Mouse (Mus musculus) midbrain, embryonic 10.5 days (tissue): ENCODE measurements around the gene Gm47996. TPM values are rescaled to one million over a fixed set of nuclear protein-coding genes. Genes with fewer than 3 reads are reported as not detected.
"Not testable (repeated sequence)": the region's sequence is repeated elsewhere in the genome, so short reads cannot be mapped to it uniquely, and the experiment has no call there.

Experiments used
- DNase-seq: peaks from one replicate; pipeline ENCODE4 v3.0.0-alpha.2; 2017; ENCODE audit warnings: low spot score
- H3K27ac ChIP-seq: fragments of 300-500 bp; sonication (generic); replicated peaks from 2 replicates; pipeline ENCODE4 v1.5.1; 2016; ENCODE audit warnings: mild to moderate bottlenecking
- H3K27me3 ChIP-seq: fragments of 300-500 bp; sonication (generic); 2 replicates; pipeline ENCODE4 v1.6.1; 2016; ENCODE audit warnings: low read depth, mild to moderate bottlenecking; ENCODE audit not compliant: poor library complexity, severe bottlenecking
- H3K36me3 ChIP-seq: fragments of 300-500 bp; sonication (generic); 2 replicates; pipeline ENCODE4 v1.6.1; 2016; ENCODE audit warnings: mild to moderate bottlenecking, moderate library complexity
- H3K4me1 ChIP-seq: fragments of 300-500 bp; sonication (generic); 2 replicates; pipeline ENCODE4 v1.6.1; 2016
- H3K4me3 ChIP-seq: fragments of 300-500 bp; sonication (generic); 2 replicates; pipeline ENCODE4 v1.5.1; 2016; ENCODE audit warnings: mild to moderate bottlenecking, moderate library complexity
- H3K9me3 ChIP-seq: fragments of 300-500 bp; sonication (generic); replicated peaks from 2 replicates; pipeline ENCODE4 v1.6.1; 2016; ENCODE audit warnings: mild to moderate bottlenecking
- WGBS: fragments of 180-500 bp; shearing (Covaris S2); methylation state at CpG from one replicate; pipeline ENCODE4 v1.1.7; 2016; 5-methylcytosine and 5-hydroxymethylcytosine counted together
- polyA plus RNA-seq: library from polyadenylated mRNA; unstranded; fragments of >200 nt; fragmentation: Nextera tagmentation; extraction: Ambion mirVana; gene quantifications from 2 replicates; pipeline ENCODE4 v1.2.1, GENCODE M21; 2016

Gene Gm47996
- polyA plus RNA-seq, 1 experiment from 2014 or later: 0.15 TPM

DNA sequence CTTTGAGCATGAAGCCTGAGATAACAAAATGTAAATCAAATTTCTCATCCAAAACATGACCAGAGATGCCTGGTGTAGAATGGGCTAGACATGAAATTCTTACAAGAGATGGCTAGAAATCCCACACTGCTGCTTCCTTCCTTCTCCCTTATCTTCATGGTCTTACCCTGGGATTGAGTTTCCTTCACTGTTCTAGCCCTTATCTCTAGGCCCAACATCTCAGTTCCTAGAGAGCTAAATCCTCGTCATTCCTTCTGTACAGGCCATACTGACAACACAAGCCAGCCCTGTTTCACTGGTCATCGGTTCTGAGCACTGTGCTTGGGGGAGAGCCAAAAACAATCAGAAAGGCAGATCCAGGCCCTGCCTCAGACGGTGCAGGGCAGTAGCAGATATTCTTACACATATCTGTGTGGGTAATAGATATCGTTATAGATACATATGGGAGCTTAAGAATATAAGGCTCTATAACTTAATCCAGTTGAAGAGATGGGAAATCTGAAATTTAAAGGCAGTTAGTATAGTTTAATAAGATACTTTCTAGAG, 23.0 kb upstream of the Gm47996 start:
- H3K4me3 ChIP-seq, DNase-seq, H3K4me1 ChIP-seq, H3K9me3 ChIP-seq, H3K27me3 ChIP-seq, H3K27ac ChIP-seq, H3K36me3 ChIP-seq: not testable (repeated sequence)
- 87% methylated on average over 4 of the region's 4 CpGs for WGBS

DNA sequence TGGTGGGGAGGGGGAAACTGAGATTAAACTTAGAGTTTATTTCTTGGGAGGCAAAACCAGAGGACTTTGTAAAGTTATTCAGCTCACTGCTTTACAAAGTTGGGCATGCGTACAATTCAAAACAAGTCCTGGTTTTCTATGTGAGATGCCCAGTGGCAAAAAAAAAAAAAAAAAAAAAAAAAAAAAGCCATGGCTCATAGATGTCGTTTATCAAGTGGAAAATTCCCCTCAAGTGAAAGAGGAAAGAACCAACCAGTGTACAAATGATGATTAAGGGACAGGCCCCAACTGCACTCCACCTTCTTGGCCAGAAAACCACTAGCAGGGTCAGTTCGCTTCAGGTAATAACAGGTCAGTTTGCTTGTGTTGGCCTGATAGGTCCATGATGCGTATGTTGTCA, 21.5 kb upstream of the Gm47996 start:
- Histone ChIP-seq H3K27me3 (no peaks in the 10 kb centered on the region), H3K4me1 (no peaks in the 10 kb centered on the region), H3K9me3 (no peaks in the 10 kb centered on the region), H3K36me3 (no peaks in the 10 kb centered on the region), H3K4me3 (no peak overlapping the region), H3K27ac (no peak overlapping the region)
- DNase-seq: no peak
- 93% methylated on average over 4 of the region's 4 CpGs for WGBS

GRCm38 (mm10) chr1:151192075-151192474, 17.9 kb upstream of the Gm47996 start, which contains the start of gene Gm8947:
Gene Gm8947, plus strand, starts transcription at chr1:151192376.
- DNase-seq, H3K27ac ChIP-seq, H3K4me1 ChIP-seq, H3K4me3 ChIP-seq, H3K9me3 ChIP-seq, H3K36me3 ChIP-seq, H3K27me3 ChIP-seq: not testable (repeated sequence)
- WGBS: 100% methylated on average over 2 of the region's 7 CpGs

GRCm38 (mm10) chr1:151192739-151193138, 17.2 kb upstream of the Gm47996 start:
- H3K27me3 ChIP-seq, H3K4me3 ChIP-seq, H3K27ac ChIP-seq: not testable (repeated sequence)

GRCm38 (mm10) chr1:151195986-151196385, 13.9 kb upstream of the Gm47996 start:
- H3K4me1 ChIP-seq, H3K27me3 ChIP-seq, DNase-seq, H3K36me3 ChIP-seq, H3K27ac ChIP-seq, H3K9me3 ChIP-seq, H3K4me3 ChIP-seq: not testable (repeated sequence)
- 51% methylated on average over 4 of the region's 4 CpGs for WGBS

More at GRCm38 (mm10) chr1:151192739-151193138, 17.2 kb upstream of the Gm47996 start:
- not testable (repeated sequence) for DNase-seq, H3K4me1 ChIP-seq, H3K36me3 ChIP-seq, H3K9me3 ChIP-seq
- WGBS: 96% methylated on average over 15 of the region's 15 CpGs

DNA sequence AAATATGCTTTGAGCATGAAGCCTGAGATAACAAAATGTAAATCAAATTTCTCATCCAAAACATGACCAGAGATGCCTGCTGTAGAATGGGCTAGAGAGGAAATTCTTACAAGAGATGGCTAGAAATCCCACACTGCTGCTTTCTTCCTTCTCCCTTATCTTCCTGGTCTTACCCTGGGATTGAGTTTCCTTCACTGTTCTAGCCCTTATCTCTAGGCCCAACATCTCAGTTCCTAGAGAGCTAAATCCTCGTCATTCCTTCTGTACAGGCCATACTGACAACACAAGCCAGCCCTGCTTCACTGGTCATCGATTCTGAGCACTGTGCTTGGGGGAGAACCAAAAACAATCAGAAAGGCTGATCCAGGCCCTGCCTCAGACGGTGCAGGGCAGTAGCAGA, 13.2 kb upstream of the Gm47996 start:
- not testable (repeated sequence) for H3K4me3 ChIP-seq, DNase-seq, H3K27me3 ChIP-seq, H3K9me3 ChIP-seq, H3K27ac ChIP-seq, H3K4me1 ChIP-seq, H3K36me3 ChIP-seq
- WGBS: 78% methylated on average over 3 of the region's 3 CpGs

- DNase-seq, H3K4me1 ChIP-seq, H3K4me3 ChIP-seq, H3K27ac ChIP-seq, H3K9me3 ChIP-seq, H3K27me3 ChIP-seq, H3K36me3 ChIP-seq: not testable (repeated sequence)
- 82% methylated on average over 2 of the region's 4 CpGs for WGBS
Measured at GRCm38 (mm10) chr1:151198120-151198519, 11.8 kb upstream of the Gm47996 start, which contains the start of gene Gm47995. Gene Gm47995, plus strand, starts transcription at chr1:151198448.

- not testable (repeated sequence) for DNase-seq, H3K27ac ChIP-seq, H3K4me1 ChIP-seq, H3K36me3 ChIP-seq, H3K9me3 ChIP-seq, H3K4me3 ChIP-seq, H3K27me3 ChIP-seq
Measured at GRCm38 (mm10) chr1:151200620-151201019, 9.3 kb upstream of the Gm47996 start.

- H3K9me3 ChIP-seq, H3K27ac ChIP-seq, DNase-seq, H3K4me1 ChIP-seq, H3K4me3 ChIP-seq, H3K27me3 ChIP-seq, H3K36me3 ChIP-seq: not testable (repeated sequence)
- 78% methylated on average over 4 of the region's 5 CpGs for WGBS
Measured at GRCm38 (mm10) chr1:151202771-151203170, 7.2 kb upstream of the Gm47996 start.

DNA sequence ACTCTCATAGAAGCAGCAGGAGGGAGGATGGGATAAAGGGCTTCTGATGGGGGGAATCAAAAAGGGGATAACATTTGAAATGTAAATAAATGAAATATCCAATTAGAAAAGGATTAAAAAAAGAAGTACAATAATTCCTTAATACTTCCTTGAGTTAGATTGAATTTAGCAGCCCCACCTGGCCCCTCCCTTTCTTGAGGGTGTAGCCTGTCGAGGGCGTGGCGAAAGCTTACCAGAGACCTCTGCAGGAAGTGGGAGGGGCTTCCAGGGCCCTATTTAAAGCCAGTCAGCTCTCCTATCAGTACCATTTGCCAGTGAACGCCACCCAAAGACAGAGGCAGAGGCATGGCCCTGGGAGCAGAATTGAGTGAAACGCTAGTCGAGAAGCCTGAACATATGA, 6.1 kb upstream of the Gm47996 start, which contains the start of gene 3110040M04Rik:
Gene 3110040M04Rik (plus strand): TSS at position 304 of the 400 bp plus-strand sequence.
- WGBS: no CpG with 5 or more reads among the region's 6 CpGs
- not testable (repeated sequence) for H3K4me3 ChIP-seq, DNase-seq, H3K4me1 ChIP-seq, H3K9me3 ChIP-seq, H3K36me3 ChIP-seq, H3K27ac ChIP-seq, H3K27me3 ChIP-seq

DNA sequence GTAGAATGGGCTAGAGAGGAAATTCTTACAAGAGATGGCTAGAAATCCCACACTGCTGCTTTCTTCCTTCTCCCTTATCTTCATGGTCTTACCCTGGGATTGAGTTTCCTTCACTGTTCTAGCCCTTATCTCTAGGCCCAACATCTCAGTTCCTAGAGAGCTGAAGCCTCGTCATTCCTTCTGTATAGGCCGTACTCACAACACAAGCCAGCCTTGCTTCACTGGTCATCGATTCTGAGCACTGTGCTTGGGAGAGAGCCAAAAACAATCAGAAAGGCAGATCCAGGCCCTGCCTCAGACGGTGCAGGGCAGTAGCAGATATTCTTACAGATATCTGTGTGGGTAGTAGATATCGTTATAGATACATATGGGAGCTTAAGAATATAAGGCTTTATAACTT, 1.4 kb upstream of the Gm47996 start:
- not testable (repeated sequence) for H3K27me3 ChIP-seq, H3K4me3 ChIP-seq, H3K9me3 ChIP-seq, H3K36me3 ChIP-seq, H3K4me1 ChIP-seq, H3K27ac ChIP-seq, DNase-seq
- WGBS: 82% methylated on average over 4 of the region's 5 CpGs

- not testable (repeated sequence) for H3K27me3 ChIP-seq, DNase-seq
Measured at GRCm38 (mm10) chr1:151208944-151209343, 987 bp upstream of the Gm47996 start.

GRCm38 (mm10) chr1:151211666-151212065, 1.7 kb downstream of the Gm47996 start:
- not testable (repeated sequence) for H3K4me1 ChIP-seq, H3K27me3 ChIP-seq, H3K36me3 ChIP-seq, H3K9me3 ChIP-seq, H3K4me3 ChIP-seq, H3K27ac ChIP-seq, DNase-seq
- 90% methylated on average over 5 of the region's 5 CpGs for WGBS

More at GRCm38 (mm10) chr1:151208944-151209343, 987 bp upstream of the Gm47996 start:
- H3K9me3 ChIP-seq, H3K27ac ChIP-seq, H3K4me3 ChIP-seq, H3K4me1 ChIP-seq, H3K36me3 ChIP-seq: not testable (repeated sequence)

GRCm38 (mm10) chr1:151214862-151215261, 4.9 kb downstream of the Gm47996 start:
- 78% methylated on average over 2 of the region's 2 CpGs for WGBS
- DNase-seq: no peak
- no peaks in the 10 kb centered on the region for H3K9me3 ChIP-seq
- H3K27ac ChIP-seq: no peak overlapping the region
- no peak overlapping the region for H3K4me3 ChIP-seq
- H3K36me3 ChIP-seq: no peaks in the 10 kb centered on the region
- H3K4me1 ChIP-seq: peaks cover 6% of the 10 kb centered on the region
- no peaks in the 10 kb centered on the region for H3K27me3 ChIP-seq
